Mouse (Mus musculus): ENCODE measurements around the gene Gm9732.
"Not testable (repeated sequence)": the region's sequence is repeated elsewhere in the genome, so short reads cannot be mapped to it uniquely, and the experiment has no call there.

- not testable (repeated sequence) for TF ChIP-seq CTCF (conservative IDR thresholded peaks at IDR 0.05; ENCODE audit: low read length); NANOG (IDR thresholded peaks at IDR 0.05; ENCODE audit: borderline replicate concordance, low read length)
Measured at GRCm38 (mm10) chr14:43258349-43258748, 16.5 kb upstream of the Gm9732 start, which contains the start of gene Gm8126.
